Mouse (Mus musculus) forebrain, embryonic 11.5 days (tissue): ENCODE results near the gene Arf1. TPM values are rescaled to one million over a fixed set of nuclear protein-coding genes. Genes with fewer than 3 reads are reported as not detected.

Experiments
- ATAC-seq: fragments of 200-750 bp; cut with Nextera tagmentation; replicated peaks from 2 replicates; pipeline ENCODE4 v1.8.0; 2017; ENCODE audit warnings: moderate TSS enrichment; ENCODE audit not compliant: low FRiP score
- DNase-seq: peaks from one replicate; pipeline ENCODE4 v3.0.0-alpha.2; 2017; ENCODE audit warnings: low spot score
- H3K27ac ChIP-seq: fragments of 300-500 bp; sonication (generic); 2 replicates; pipeline ENCODE4 v1.5.1; 2014; ENCODE audit warnings: low read depth, low read length
- H3K27me3 ChIP-seq: fragments of 300-500 bp; sonication (generic); 2 replicates; pipeline ENCODE4 v1.6.1; 2014; ENCODE audit warnings: mild to moderate bottlenecking, low read length, mixed read lengths; ENCODE audit not compliant: control insufficient read depth, insufficient read depth
- H3K36me3 ChIP-seq: fragments of 300-500 bp; sonication (generic); 2 replicates; pipeline ENCODE4 v1.6.1; 2014; ENCODE audit warnings: mild to moderate bottlenecking, low read length, moderate library complexity, mixed read lengths; ENCODE audit not compliant: control insufficient read depth, insufficient read depth
- H3K4me1 ChIP-seq: fragments of 300-500 bp; sonication (generic); replicated peaks from 2 replicates; pipeline ENCODE4 v1.6.1; 2014; ENCODE audit warnings: low read length, mixed read lengths; ENCODE audit not compliant: control insufficient read depth, insufficient read depth
- H3K4me2 ChIP-seq: fragments of 300-500 bp; sonication (generic); 2 replicates; pipeline ENCODE4 v1.6.1; 2014; ENCODE audit warnings: low read depth, mild to moderate bottlenecking, low read length, moderate library complexity, mixed read lengths; ENCODE audit not compliant: severe bottlenecking
- H3K4me3 ChIP-seq: fragments of 300-500 bp; sonication (generic); 2 replicates; pipeline ENCODE4 v1.5.1; 2014; ENCODE audit warnings: low read depth, low read length
- H3K9ac ChIP-seq: fragments of 300-500 bp; sonication (generic); 2 replicates; pipeline ENCODE4 v1.6.1; 2014; ENCODE audit warnings: low read length
- H3K9me3 ChIP-seq: fragments of 300-500 bp; sonication (generic); 2 replicates; pipeline ENCODE4 v1.6.1; 2016; ENCODE audit warnings: low read length, mixed read lengths; ENCODE audit not compliant: control insufficient read depth
- WGBS: fragments of 180-500 bp; shearing (Covaris S2); extraction: QIAGEN DNeasy Blood & Tissue Kit; methylation state at CpG from one replicate; pipeline ENCODE4 v1.1.7; 2014; 5-methylcytosine and 5-hydroxymethylcytosine counted together
- polyA plus RNA-seq: library from polyadenylated mRNA; unstranded; fragments of >200 nt; fragmentation: Nextera tagmentation; extraction: Ambion mirVana; gene quantifications from 2 replicates; pipeline ENCODE4 v1.2.1, GENCODE M21; 2014

Arf1 gene
- polyA plus RNA-seq, 1 experiment from 2014 or later = 577 TPM

DNA sequence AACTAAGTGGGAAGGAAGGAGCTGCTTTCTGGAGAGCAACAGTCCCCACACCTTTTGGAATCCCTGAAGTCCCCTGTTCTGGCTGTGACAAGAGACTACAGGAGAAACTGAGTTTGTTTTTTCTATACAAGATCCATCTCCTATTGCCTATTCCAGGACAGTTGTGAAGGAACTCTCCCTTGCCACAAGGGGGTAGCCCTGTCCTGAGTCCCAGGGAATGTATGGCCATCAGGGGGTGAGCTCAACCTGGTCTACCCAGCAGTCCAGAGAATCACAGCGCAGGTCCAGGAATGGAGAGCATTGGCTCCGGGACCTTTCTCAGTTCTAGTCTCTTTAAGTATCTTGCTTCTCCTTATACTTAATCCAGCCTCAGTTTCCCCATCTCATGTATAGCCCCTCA lies 4.7 kb upstream of the Arf1 start:
- Histone ChIP-seq H3K4me1 (0 out of 2 replicates have a peak, but pooled peaks cover 2% of the 10 kb centered on the region), H3K4me3 (no peak overlapping the region), H3K9ac (no peak overlapping the region), H3K36me3 (no peaks in the 10 kb centered on the region), H3K4me2 (no peak overlapping the region), H3K27ac (no peak overlapping the region), H3K27me3 (no peaks in the 10 kb centered on the region), H3K9me3 (no peaks in the 10 kb centered on the region)
- no peak for DNase-seq
- ATAC-seq = no peak
- WGBS = 53% methylated on average over 2 of the region's 2 CpGs

DNA sequence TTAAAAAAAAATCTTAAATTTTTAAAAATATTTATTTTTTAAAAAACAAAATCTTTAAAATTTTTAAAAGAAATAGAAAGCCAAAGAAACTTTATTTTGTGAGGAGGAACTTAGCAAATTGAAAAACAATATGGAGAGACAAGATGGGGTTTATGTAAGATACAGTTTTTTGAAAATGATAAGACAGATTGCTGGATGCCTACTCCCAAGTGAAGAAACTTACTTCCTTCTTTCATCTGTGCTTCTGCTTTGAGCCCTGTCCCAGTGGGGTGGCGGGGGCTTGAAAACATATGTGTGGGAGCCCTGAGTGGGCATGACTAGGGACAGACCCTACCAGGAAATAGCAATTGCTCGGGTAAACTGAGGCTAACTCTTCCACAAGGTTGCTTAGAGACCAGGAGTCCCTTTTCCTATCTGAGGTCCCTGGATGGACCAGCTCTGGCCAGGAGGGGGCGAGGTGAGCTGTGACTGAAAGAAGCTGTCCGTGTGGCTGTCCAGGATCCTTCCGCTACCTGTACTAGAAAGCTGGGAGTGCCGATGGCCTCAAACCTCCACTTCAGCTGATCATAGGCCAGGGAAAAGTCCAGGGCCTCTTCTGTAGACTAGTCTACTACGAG lies 2.2 kb upstream of the Arf1 start:
- H3K4me2 ChIP-seq = no peak overlapping the region
- 18% methylated on average over 7 of the region's 7 CpGs for WGBS

DNA sequence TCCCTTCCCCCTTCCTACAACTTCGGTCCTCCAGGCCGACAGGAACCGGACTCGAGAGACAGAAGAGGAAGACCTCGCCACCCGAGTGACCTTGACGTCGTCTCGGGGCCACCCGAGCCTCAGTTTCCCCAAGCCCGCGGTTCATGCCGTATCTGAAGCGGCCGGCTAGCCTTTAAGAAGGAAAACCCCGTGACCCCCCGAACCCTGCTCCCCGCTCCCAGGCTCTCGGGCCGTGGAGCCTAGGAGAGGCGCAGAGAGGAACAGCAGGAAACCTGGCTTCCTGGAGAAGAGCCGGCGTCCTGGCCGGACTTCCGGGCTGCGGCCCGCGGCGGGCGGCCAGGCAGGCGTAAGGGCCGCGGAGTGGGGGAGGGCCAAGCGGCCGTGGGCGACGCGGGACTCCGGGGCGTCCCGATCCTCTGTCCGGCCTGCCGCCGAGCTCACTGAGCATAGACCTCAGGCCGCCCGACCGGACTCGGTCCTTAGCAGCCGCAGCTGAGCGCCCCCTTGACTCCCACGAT lies 407 bp downstream of the Arf1 start:
- H3K4me1 ChIP-seq = peaks cover 10% of the 10 kb centered on the region
- H3K4me3 ChIP-seq = peak overlapping the region; percentile 100
- peak; percentile 83 for ATAC-seq
- peak overlapping the region; percentile 89 for H3K4me2 ChIP-seq
- H3K27me3 ChIP-seq = no peaks in the 10 kb centered on the region
- DNase-seq = no peak
- H3K9ac ChIP-seq = peak overlapping the region; percentile 98
- WGBS = under 1% methylated on average over 46 of the region's 51 CpGs
- H3K36me3 ChIP-seq = no peaks in the 10 kb centered on the region
- H3K9me3 ChIP-seq = no peaks in the 10 kb centered on the region
- peak overlapping the region; percentile 89 for H3K27ac ChIP-seq

More for the DNA sequence above, 2.2 kb upstream of the Arf1 start:
- H3K27me3 ChIP-seq = no peaks in the 10 kb centered on the region
- H3K4me1 ChIP-seq = peaks cover 10% of the 10 kb centered on the region
- H3K4me3 ChIP-seq = no peak overlapping the region
- peak; percentile 84 for DNase-seq
- H3K9ac ChIP-seq = no peak overlapping the region
- no peaks in the 10 kb centered on the region for H3K9me3 ChIP-seq
- no peak overlapping the region for H3K27ac ChIP-seq
- no peak for ATAC-seq
- no peaks in the 10 kb centered on the region for H3K36me3 ChIP-seq

DNA sequence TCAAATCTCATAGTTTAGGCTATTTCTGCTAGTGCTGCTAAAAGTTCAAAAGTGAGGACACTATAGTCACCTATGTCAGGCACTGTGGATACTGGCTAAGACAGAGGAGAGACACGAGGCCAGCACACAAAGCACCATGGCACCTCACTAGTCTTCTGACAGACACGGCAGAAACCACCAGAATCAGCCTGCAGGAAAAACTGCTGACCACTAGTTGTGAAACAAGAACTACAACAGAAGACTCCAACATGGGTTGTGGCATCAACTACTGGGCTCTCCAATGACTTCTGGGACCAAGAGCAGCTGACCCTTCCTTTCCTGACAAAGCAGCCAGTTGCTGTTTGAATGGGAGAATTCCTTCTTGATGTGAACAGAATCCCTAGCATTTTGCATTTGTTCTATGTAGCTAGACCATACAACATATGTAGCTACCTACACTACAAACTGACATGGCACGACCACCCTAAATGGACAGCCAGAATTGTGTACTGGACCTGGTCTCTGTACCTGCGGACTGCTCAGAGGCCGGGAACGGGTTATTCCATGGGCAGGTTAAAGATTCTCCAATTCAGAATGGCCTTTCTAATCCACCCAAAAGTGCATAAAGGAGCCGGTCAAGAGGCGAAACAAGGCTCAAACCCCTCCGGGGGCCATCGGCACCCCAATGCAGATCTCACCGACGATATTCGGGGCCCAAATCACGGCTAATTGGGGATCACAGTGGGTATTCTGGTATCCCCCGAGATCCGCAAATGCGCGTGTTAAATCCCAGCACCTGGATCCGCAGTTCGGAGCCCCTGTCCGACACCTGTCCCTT lies 1.1 kb downstream of the Arf1 start:
- no peaks in the 10 kb centered on the region for H3K36me3 ChIP-seq
- no peaks in the 10 kb centered on the region for H3K27me3 ChIP-seq
- ATAC-seq (no peak), DNase-seq (no peak)
- WGBS = 7% methylated on average over 21 of the region's 21 CpGs
- peak overlapping the region; percentile 98 for H3K9ac ChIP-seq
- H3K9me3 ChIP-seq = no peaks in the 10 kb centered on the region
- peaks cover 10% of the 10 kb centered on the region for H3K4me1 ChIP-seq
- 0 out of 2 replicates have a peak overlapping the region, but pooled peaks have one; percentile 89 for H3K27ac ChIP-seq
- H3K4me2 ChIP-seq = peak overlapping the region; percentile 89
- H3K4me3 ChIP-seq = peak overlapping the region; percentile 100

GRCm38 (mm10) chr11:59226251-59226650 lies 1.8 kb downstream of the Arf1 start:
- no peaks in the 10 kb centered on the region for H3K27me3 ChIP-seq
- H3K4me3 ChIP-seq = peak overlapping the region; percentile 100
- DNase-seq = no peak
- no peaks in the 10 kb centered on the region for H3K9me3 ChIP-seq
- H3K27ac ChIP-seq = no peak overlapping the region
- peaks cover 10% of the 10 kb centered on the region for H3K4me1 ChIP-seq
- H3K4me2 ChIP-seq = peak overlapping the region; percentile 89; the same call in 1 of the 2 replicates
- 72% methylated on average over 3 of the region's 3 CpGs for WGBS
- no peaks in the 10 kb centered on the region for H3K36me3 ChIP-seq
- no peak overlapping the region; the same call in 1 of the 2 replicates for H3K9ac ChIP-seq
- ATAC-seq = no peak

- no peaks in the 10 kb centered on the region for H3K27me3 ChIP-seq
- no peak for ATAC-seq
- no peaks in the 10 kb centered on the region for H3K9me3 ChIP-seq
- no peak overlapping the region for H3K4me2 ChIP-seq
- H3K4me1 ChIP-seq = peaks cover 10% of the 10 kb centered on the region
- H3K9ac ChIP-seq = no peak overlapping the region
- H3K27ac ChIP-seq = no peak overlapping the region
- H3K4me3 ChIP-seq = no peak overlapping the region
- H3K36me3 ChIP-seq = no peaks in the 10 kb centered on the region; the same call in 1 of the 2 replicates
- WGBS = 81% methylated on average over 2 of the region's 2 CpGs
- DNase-seq = no peak
These were observed 2.9 kb downstream of the Arf1 start for GRCm38 (mm10) chr11:59225167-59225566.

DNA sequence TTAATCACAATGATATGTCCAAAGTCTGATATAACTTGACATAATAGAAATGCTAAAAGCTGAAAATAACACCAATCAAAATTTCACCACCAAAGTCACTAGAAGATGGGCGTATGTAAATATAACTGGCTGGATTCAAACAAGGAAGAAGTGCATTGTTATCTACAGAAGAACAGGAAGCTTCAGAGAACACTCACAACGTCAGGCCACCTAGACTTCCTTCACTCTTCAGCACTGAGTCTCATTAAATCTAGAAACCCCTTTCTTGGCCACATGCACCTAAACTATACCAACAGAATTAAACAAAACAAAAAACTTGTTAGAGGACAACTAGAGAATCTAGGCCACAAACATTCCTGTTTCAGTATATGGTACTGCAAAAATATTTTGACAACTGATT lies 3.6 kb downstream of the Arf1 start:
- Histone ChIP-seq H3K9me3 (no peaks in the 10 kb centered on the region), H3K9ac (no peak overlapping the region), H3K4me2 (no peak overlapping the region), H3K4me1 (peaks cover 10% of the 10 kb centered on the region), H3K36me3 (no peaks in the 10 kb centered on the region; the same call in 1 of the 2 replicates), H3K4me3 (no peak overlapping the region), H3K27ac (no peak overlapping the region), H3K27me3 (no peaks in the 10 kb centered on the region)
- ATAC-seq (no peak), DNase-seq (no peak)
- 92% methylated on average over 2 of the region's 2 CpGs for WGBS

GRCm38 (mm10) chr11:59224025-59224424 lies 4.0 kb downstream of the Arf1 start:
- Histone ChIP-seq H3K9me3 (no peaks in the 10 kb centered on the region), H3K4me3 (no peak overlapping the region), H3K27ac (no peak overlapping the region), H3K27me3 (no peaks in the 10 kb centered on the region), H3K36me3 (no peaks in the 10 kb centered on the region; the same call in 1 of the 2 replicates), H3K9ac (no peak overlapping the region), H3K4me2 (no peak overlapping the region), H3K4me1 (peaks cover 10% of the 10 kb centered on the region)
- DNase-seq (no peak), ATAC-seq (no peak)
- WGBS = 84% methylated on average over 3 of the region's 3 CpGs
